Mouse (Mus musculus): ENCODE results near the gene Pde4b. TPM values are rescaled to one million over a fixed set of nuclear protein-coding genes. Genes with fewer than 3 reads are reported as not detected.

Gene Pde4b
- polyA plus RNA-seq, 1 experiment from 2014 or later: 37.3 TPM

GRCm38 (mm10) chr4:102104534-102105014 lies 17.2 kb downstream of the Pde4b start:
- 87% methylated on average over 2 of the region's 2 CpGs for WGBS
- H3K4me1 ChIP-seq: no peaks in the 10 kb centered on the region
- no peak for ATAC-seq (ENCODE audit: borderline replicate concordance, extremely low read depth, low FRiP score, low TSS enrichment)

GRCm38 (mm10) chr4:102106771-102107170 lies 19.4 kb downstream of the Pde4b start:
- no peak overlapping the region for H3K4me3 ChIP-seq

More at GRCm38 (mm10) chr4:102104534-102105014, 17.2 kb downstream of the Pde4b start:
- Histone ChIP-seq H3K9me3 (no peaks in the 10 kb centered on the region), H3K27me3 (no peaks in the 10 kb centered on the region), H3K27ac (no peak overlapping the region), H3K4me3 (no peak overlapping the region), H3K4me2 (no peak overlapping the region), H3K36me3 (no peaks in the 10 kb centered on the region), H3K9ac (no peak overlapping the region)

GRCm38 (mm10) chr4:102119454-102119853 lies 32.1 kb downstream of the Pde4b start:
- Histone ChIP-seq H3K36me3 (no peaks in the 10 kb centered on the region), H3K9ac (no peak overlapping the region), H3K4me1 (no peaks in the 10 kb centered on the region), H3K27me3 (no peaks in the 10 kb centered on the region), H3K27ac (no peak overlapping the region), H3K9me3 (no peaks in the 10 kb centered on the region), H3K4me2 (no peak overlapping the region), H3K4me3 (no peak overlapping the region)
- 90% methylated on average over 3 of the region's 3 CpGs for WGBS
- ATAC-seq (ENCODE audit: borderline replicate concordance, extremely low read depth, low FRiP score, low TSS enrichment): no peak

More at GRCm38 (mm10) chr4:102106771-102107170, 19.4 kb downstream of the Pde4b start:
- H3K4me1 ChIP-seq: no peaks in the 10 kb centered on the region
- H3K9me3 ChIP-seq: no peaks in the 10 kb centered on the region
- WGBS: 84% methylated on average over 6 of the region's 6 CpGs
- H3K27me3 ChIP-seq: no peaks in the 10 kb centered on the region
- H3K27ac ChIP-seq: no peak overlapping the region
- ATAC-seq (ENCODE audit: borderline replicate concordance, extremely low read depth, low FRiP score, low TSS enrichment): no peak
- no peak overlapping the region for H3K4me2 ChIP-seq
- no peaks in the 10 kb centered on the region for H3K36me3 ChIP-seq
- no peak overlapping the region for H3K9ac ChIP-seq

- Histone ChIP-seq H3K4me3 (no peak overlapping the region), H3K9me3 (no peaks in the 10 kb centered on the region), H3K36me3 (no peaks in the 10 kb centered on the region), H3K9ac (no peak overlapping the region), H3K4me1 (no peaks in the 10 kb centered on the region), H3K27ac (no peak overlapping the region), H3K4me2 (no peak overlapping the region), H3K27me3 (no peaks in the 10 kb centered on the region)
- no peak for ATAC-seq (ENCODE audit: borderline replicate concordance, extremely low read depth, low FRiP score, low TSS enrichment)
- 55% methylated on average over 3 of the region's 3 CpGs for WGBS
Observed at GRCm38 (mm10) chr4:102136366-102136849, 49.1 kb downstream of the Pde4b start.

- Histone ChIP-seq H3K4me1 (no peaks in the 10 kb centered on the region), H3K27me3 (no peaks in the 10 kb centered on the region), H3K27ac (no peak overlapping the region), H3K4me3 (no peak overlapping the region), H3K4me2 (no peak overlapping the region), H3K9me3 (no peaks in the 10 kb centered on the region), H3K36me3 (no peaks in the 10 kb centered on the region), H3K9ac (no peak overlapping the region)
- ATAC-seq (ENCODE audit: borderline replicate concordance, extremely low read depth, low FRiP score, low TSS enrichment): no peak
- WGBS: 71% methylated on average over 4 of the region's 4 CpGs
Observed at GRCm38 (mm10) chr4:102138346-102138745, 51.0 kb downstream of the Pde4b start.

- Histone ChIP-seq H3K9me3 (no peaks in the 10 kb centered on the region), H3K9ac (no peak overlapping the region), H3K4me1 (no peaks in the 10 kb centered on the region), H3K4me2 (no peak overlapping the region), H3K36me3 (no peaks in the 10 kb centered on the region), H3K27me3 (no peaks in the 10 kb centered on the region), H3K4me3 (no peak overlapping the region), H3K27ac (no peak overlapping the region)
- ATAC-seq (ENCODE audit: borderline replicate concordance, extremely low read depth, low FRiP score, low TSS enrichment): no peak
- 90% methylated on average over 3 of the region's 3 CpGs for WGBS
Observed at GRCm38 (mm10) chr4:102141241-102141640, 53.9 kb downstream of the Pde4b start.

GRCm38 (mm10) chr4:102148766-102149165 lies 61.4 kb downstream of the Pde4b start:
- Histone ChIP-seq H3K4me2 (no peak overlapping the region), H3K27ac (no peak overlapping the region), H3K9me3 (no peaks in the 10 kb centered on the region), H3K4me1 (no peaks in the 10 kb centered on the region), H3K27me3 (no peaks in the 10 kb centered on the region), H3K9ac (no peak overlapping the region), H3K4me3 (no peak overlapping the region), H3K36me3 (no peaks in the 10 kb centered on the region)
- 77% methylated on average over 4 of the region's 4 CpGs for WGBS
- ATAC-seq (ENCODE audit: borderline replicate concordance, extremely low read depth, low FRiP score, low TSS enrichment): no peak

- H3K4me2 ChIP-seq: no peak overlapping the region
- H3K9ac ChIP-seq: no peak overlapping the region
- no peak for ATAC-seq (ENCODE audit: borderline replicate concordance, extremely low read depth, low FRiP score, low TSS enrichment)
- H3K9me3 ChIP-seq: no peaks in the 10 kb centered on the region
- no peaks in the 10 kb centered on the region for H3K4me1 ChIP-seq
- no peaks in the 10 kb centered on the region for H3K27me3 ChIP-seq
- H3K36me3 ChIP-seq: no peaks in the 10 kb centered on the region
- no peak overlapping the region for H3K4me3 ChIP-seq
- no peak overlapping the region for H3K27ac ChIP-seq
Observed at GRCm38 (mm10) chr4:102159178-102159577, 71.8 kb downstream of the Pde4b start.

GRCm38 (mm10) chr4:102171636-102172035 lies 84.3 kb downstream of the Pde4b start:
- Histone ChIP-seq H3K4me1 (no peaks in the 10 kb centered on the region), H3K9ac (no peak overlapping the region), H3K27me3 (no peaks in the 10 kb centered on the region), H3K9me3 (no peaks in the 10 kb centered on the region), H3K4me3 (no peak overlapping the region), H3K27ac (no peak overlapping the region), H3K36me3 (no peaks in the 10 kb centered on the region), H3K4me2 (no peak overlapping the region)
- WGBS: 25% methylated on average over 3 of the region's 3 CpGs
- no peak for ATAC-seq (ENCODE audit: borderline replicate concordance, extremely low read depth, low FRiP score, low TSS enrichment)

- H3K4me1 ChIP-seq: no peaks in the 10 kb centered on the region
- no peak overlapping the region for H3K4me3 ChIP-seq
- WGBS: 61% methylated on average over 7 of the region's 7 CpGs
- H3K36me3 ChIP-seq: no peaks in the 10 kb centered on the region
- H3K9me3 ChIP-seq: no peaks in the 10 kb centered on the region
- no peak overlapping the region for H3K9ac ChIP-seq
- ATAC-seq (ENCODE audit: borderline replicate concordance, extremely low read depth, low FRiP score, low TSS enrichment): no peak
- no peaks in the 10 kb centered on the region for H3K27me3 ChIP-seq
- H3K4me2 ChIP-seq: no peak overlapping the region
- H3K27ac ChIP-seq: no peak overlapping the region
Observed at GRCm38 (mm10) chr4:102172711-102173213, 85.4 kb downstream of the Pde4b start.

- H3K36me3 ChIP-seq: no peaks in the 10 kb centered on the region
- ATAC-seq (ENCODE audit: borderline replicate concordance, extremely low read depth, low FRiP score, low TSS enrichment): no peak
- WGBS: 44% methylated on average over 2 of the region's 2 CpGs
Observed at GRCm38 (mm10) chr4:102175985-102176384, 88.6 kb downstream of the Pde4b start.

GRCm38 (mm10) chr4:102177258-102177657 lies 89.9 kb downstream of the Pde4b start:
- Histone ChIP-seq H3K27ac (no peak overlapping the region), H3K27me3 (no peaks in the 10 kb centered on the region), H3K4me3 (no peak overlapping the region), H3K4me2 (no peak overlapping the region), H3K4me1 (no peaks in the 10 kb centered on the region), H3K36me3 (no peaks in the 10 kb centered on the region), H3K9ac (no peak overlapping the region), H3K9me3 (no peaks in the 10 kb centered on the region)
- no peak for ATAC-seq (ENCODE audit: borderline replicate concordance, extremely low read depth, low FRiP score, low TSS enrichment)
- WGBS: 30% methylated on average over 5 of the region's 5 CpGs

More at GRCm38 (mm10) chr4:102175985-102176384, 88.6 kb downstream of the Pde4b start:
- Histone ChIP-seq H3K27ac (no peak overlapping the region), H3K27me3 (no peaks in the 10 kb centered on the region), H3K4me3 (no peak overlapping the region), H3K9ac (no peak overlapping the region), H3K4me1 (no peaks in the 10 kb centered on the region), H3K9me3 (no peaks in the 10 kb centered on the region), H3K4me2 (no peak overlapping the region)

- no peak overlapping the region for H3K9ac ChIP-seq
- no peaks in the 10 kb centered on the region for H3K36me3 ChIP-seq
- no peak for ATAC-seq (ENCODE audit: borderline replicate concordance, extremely low read depth, low FRiP score, low TSS enrichment)
Observed at GRCm38 (mm10) chr4:102186888-102187287, 99.5 kb downstream of the Pde4b start.

More at GRCm38 (mm10) chr4:102186888-102187287, 99.5 kb downstream of the Pde4b start:
- WGBS: 78% methylated on average over 5 of the region's 5 CpGs
- Histone ChIP-seq H3K9me3 (no peaks in the 10 kb centered on the region), H3K4me2 (no peak overlapping the region), H3K27ac (no peak overlapping the region), H3K4me3 (no peak overlapping the region), H3K27me3 (no peaks in the 10 kb centered on the region), H3K4me1 (no peaks in the 10 kb centered on the region)
